Mouse (Mus musculus): ENCODE data around the gene Olfr654. TPM values are rescaled to one million over a fixed set of nuclear protein-coding genes. Genes with fewer than 3 reads are reported as not detected.

Gene Olfr654
- not detected in 2 replicates for polyA plus RNA-seq (2014; fragmentation: Nextera tagmentation; extraction: Ambion mirVana)

DNA sequence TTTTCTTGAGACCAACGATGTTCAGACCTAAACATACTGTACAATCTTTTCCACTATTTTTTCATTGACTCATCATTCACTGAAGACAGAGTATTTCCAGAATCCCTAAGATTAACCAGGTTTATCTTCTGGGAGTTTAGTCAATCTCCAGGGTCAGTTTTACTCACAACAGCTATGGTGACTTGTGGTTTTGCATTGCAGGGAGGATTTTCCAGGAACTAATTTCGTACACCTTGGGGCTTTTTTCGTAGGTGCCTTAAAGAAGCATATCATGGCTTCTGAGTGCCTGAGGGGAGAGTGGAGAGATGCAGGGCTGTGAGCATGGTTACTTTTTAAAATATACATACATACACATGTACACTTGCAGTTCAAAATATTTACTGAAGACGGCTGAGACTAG is at the start of gene Olfr654:
TSS of gene Olfr654 (plus strand) at position 301 of the 400 bp plus-strand sequence.
- Histone ChIP-seq H3K9me3 (replicated peaks; ENCODE audit: control insufficient read depth, low read length) (no peaks in the 10 kb centered on the region), H3K4me1 (ENCODE audit: control insufficient read depth, insufficient read depth, low read length) (no peaks in the 10 kb centered on the region), H3K36me3 (ENCODE audit: control insufficient read depth, insufficient read depth, low read length) (no peaks in the 10 kb centered on the region), H3K27ac (ENCODE audit: low read depth, low read length) (no peak within 1 kb of the TSS), H3K4me2 (ENCODE audit: low read length) (no peak within 1 kb of the TSS), H3K27me3 (replicated peaks; ENCODE audit: control insufficient read depth, insufficient read depth, low read length) (no peaks in the 10 kb centered on the region), H3K9ac (ENCODE audit: low read length) (no peak within 1 kb of the TSS), H3K4me3 (ENCODE audit: low read depth, low read length) (no peak within 1 kb of the TSS)
- DNase-seq (ENCODE audit: low spot score): no peak
- WGBS: 93% methylated on average over 4 of the region's 4 CpGs
- no peak for ATAC-seq

DNA sequence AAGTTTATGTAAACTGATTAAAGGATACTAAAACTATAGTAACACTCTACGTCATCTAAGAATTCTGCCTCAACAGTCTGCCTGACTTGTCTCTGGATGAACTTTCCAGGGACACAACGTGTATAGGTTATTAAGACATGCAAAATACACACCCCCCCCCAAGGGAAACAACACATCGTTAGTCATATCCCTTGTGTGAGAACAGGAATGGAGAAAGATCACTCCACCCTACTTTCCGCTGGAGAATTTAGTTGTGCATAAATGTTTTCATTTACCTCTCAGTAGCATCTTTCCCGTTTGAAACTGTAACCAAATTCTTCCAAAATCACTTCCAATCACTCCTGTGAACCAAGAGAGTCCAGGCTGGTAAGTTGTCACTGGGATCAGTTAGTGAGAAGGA is 37.0 kb upstream of the Olfr654 start, which contains the start of gene Olfr651:
TSS of gene Olfr651 (plus strand) at position 301 of the 400 bp plus-strand sequence.
- no peak within 1 kb of the TSS for H3K9ac ChIP-seq (ENCODE audit: low read length)
- DNase-seq (ENCODE audit: low spot score) (no peak), ATAC-seq (no peak)
- WGBS: 69% methylated on average over 5 of the region's 5 CpGs
- H3K36me3 ChIP-seq (ENCODE audit: control insufficient read depth, insufficient read depth, low read length): no peaks in the 10 kb centered on the region
- no peaks in the 10 kb centered on the region for H3K4me1 ChIP-seq (ENCODE audit: control insufficient read depth, insufficient read depth, low read length)
- H3K4me3 ChIP-seq (ENCODE audit: low read depth, low read length): no peak within 1 kb of the TSS
- H3K27ac ChIP-seq (ENCODE audit: low read depth, low read length): no peak within 1 kb of the TSS
- no peak within 1 kb of the TSS for H3K4me2 ChIP-seq (ENCODE audit: low read length)
- no peaks in the 10 kb centered on the region for H3K27me3 ChIP-seq (replicated peaks; ENCODE audit: control insufficient read depth, insufficient read depth, low read length)
- no peaks in the 10 kb centered on the region for H3K9me3 ChIP-seq (replicated peaks; ENCODE audit: control insufficient read depth, low read length)

DNA sequence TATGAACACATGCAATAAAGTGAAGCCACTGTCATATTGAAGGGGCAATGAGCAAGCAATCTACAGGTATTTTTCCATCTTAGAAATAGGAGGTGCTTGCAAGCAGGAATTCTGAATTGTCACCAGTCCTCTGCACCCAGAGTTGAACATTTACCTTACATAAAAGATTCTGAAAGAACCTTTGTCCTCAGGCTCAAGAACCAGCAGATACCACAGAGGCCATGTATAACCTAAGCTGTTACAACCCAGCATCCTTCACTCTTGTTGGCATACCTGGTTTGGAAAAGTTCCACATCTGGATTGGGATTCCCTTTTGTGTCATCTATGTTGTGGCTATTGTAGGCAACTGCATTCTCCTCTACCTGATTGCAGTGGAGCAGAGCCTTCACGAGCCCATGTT is 34.1 kb upstream of the Olfr654 start:
- H3K4me3 ChIP-seq (ENCODE audit: low read depth, low read length): no peak overlapping the region
- ATAC-seq (no peak), DNase-seq (ENCODE audit: low spot score) (no peak)
- no peak overlapping the region for H3K27ac ChIP-seq (ENCODE audit: low read depth, low read length)
- no peaks in the 10 kb centered on the region for H3K9me3 ChIP-seq (replicated peaks; ENCODE audit: control insufficient read depth, low read length)
- no peaks in the 10 kb centered on the region for H3K27me3 ChIP-seq (replicated peaks; ENCODE audit: control insufficient read depth, insufficient read depth, low read length)
- no peaks in the 10 kb centered on the region for H3K36me3 ChIP-seq (ENCODE audit: control insufficient read depth, insufficient read depth, low read length)
- no peaks in the 10 kb centered on the region for H3K4me1 ChIP-seq (ENCODE audit: control insufficient read depth, insufficient read depth, low read length)
- H3K4me2 ChIP-seq (ENCODE audit: low read length): no peak overlapping the region
- 80% methylated on average over 1 of the region's 1 CpGs for WGBS
- H3K9ac ChIP-seq (ENCODE audit: low read length): no peak overlapping the region

DNA sequence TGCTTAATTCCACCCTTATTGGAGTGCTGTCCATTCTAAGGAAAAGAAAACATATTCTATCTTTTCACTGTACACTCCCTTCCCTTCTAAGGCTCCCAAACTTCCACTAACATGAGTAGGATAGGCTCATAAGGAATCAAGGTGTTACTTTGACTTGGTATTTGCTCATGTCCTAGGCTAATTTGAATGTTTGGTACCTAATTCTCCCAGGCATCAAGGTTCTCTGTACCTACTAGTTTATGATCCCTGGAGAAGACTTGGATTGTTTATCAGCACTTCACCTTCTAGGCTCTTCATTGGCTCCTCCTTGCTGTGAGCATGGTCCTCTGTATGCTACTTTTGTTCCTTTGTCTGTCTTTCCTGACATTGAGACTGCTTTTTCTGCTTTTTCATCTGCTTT is 26.2 kb upstream of the Olfr654 start, which contains the start of gene Olfr652:
TSS of gene Olfr652 (plus strand) at position 301 of the 400 bp plus-strand sequence.
- Histone ChIP-seq H3K27ac (ENCODE audit: low read depth, low read length) (no peak within 1 kb of the TSS), H3K9ac (ENCODE audit: low read length) (no peak within 1 kb of the TSS), H3K4me3 (ENCODE audit: low read depth, low read length) (no peak within 1 kb of the TSS), H3K36me3 (ENCODE audit: control insufficient read depth, insufficient read depth, low read length) (no peaks in the 10 kb centered on the region), H3K27me3 (replicated peaks; ENCODE audit: control insufficient read depth, insufficient read depth, low read length) (no peaks in the 10 kb centered on the region), H3K4me1 (ENCODE audit: control insufficient read depth, insufficient read depth, low read length) (no peaks in the 10 kb centered on the region), H3K9me3 (replicated peaks; ENCODE audit: control insufficient read depth, low read length) (no peaks in the 10 kb centered on the region), H3K4me2 (ENCODE audit: low read length) (no peak within 1 kb of the TSS)
- ATAC-seq (no peak), DNase-seq (ENCODE audit: low spot score) (no peak)

DNA sequence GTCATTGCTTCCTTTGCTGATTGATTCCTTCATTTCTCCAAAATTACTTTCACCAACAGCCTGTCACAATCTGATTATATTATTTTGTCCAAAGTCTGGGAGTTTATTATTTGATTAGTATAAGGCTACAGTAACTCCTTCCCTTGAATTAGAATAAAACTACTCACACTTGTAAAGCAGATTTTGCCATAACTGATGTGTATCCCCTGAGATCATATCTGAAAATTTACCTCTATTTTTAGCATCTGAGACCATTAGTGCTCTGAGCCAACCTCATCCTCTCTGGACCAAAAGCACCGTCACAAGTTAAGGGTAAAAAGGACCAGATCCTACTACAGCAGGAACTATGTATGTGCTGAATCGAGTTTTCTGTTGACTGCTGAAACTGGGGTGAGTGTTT is 9.8 kb upstream of the Olfr654 start, which contains the start of gene Olfr653:
TSS of gene Olfr653 (plus strand) at position 301 of the 400 bp plus-strand sequence.
- Histone ChIP-seq H3K4me3 (ENCODE audit: low read depth, low read length) (no peak within 1 kb of the TSS), H3K9me3 (replicated peaks; ENCODE audit: control insufficient read depth, low read length) (no peaks in the 10 kb centered on the region), H3K4me1 (ENCODE audit: control insufficient read depth, insufficient read depth, low read length) (no peaks in the 10 kb centered on the region), H3K4me2 (ENCODE audit: low read length) (no peak within 1 kb of the TSS), H3K9ac (ENCODE audit: low read length) (no peak within 1 kb of the TSS), H3K36me3 (ENCODE audit: control insufficient read depth, insufficient read depth, low read length) (no peaks in the 10 kb centered on the region), H3K27me3 (replicated peaks; ENCODE audit: control insufficient read depth, insufficient read depth, low read length) (no peaks in the 10 kb centered on the region), H3K27ac (ENCODE audit: low read depth, low read length) (no peak within 1 kb of the TSS)
- DNase-seq (ENCODE audit: low spot score) (no peak), ATAC-seq (no peak)
- WGBS: 78% methylated on average over 2 of the region's 2 CpGs

DNA sequence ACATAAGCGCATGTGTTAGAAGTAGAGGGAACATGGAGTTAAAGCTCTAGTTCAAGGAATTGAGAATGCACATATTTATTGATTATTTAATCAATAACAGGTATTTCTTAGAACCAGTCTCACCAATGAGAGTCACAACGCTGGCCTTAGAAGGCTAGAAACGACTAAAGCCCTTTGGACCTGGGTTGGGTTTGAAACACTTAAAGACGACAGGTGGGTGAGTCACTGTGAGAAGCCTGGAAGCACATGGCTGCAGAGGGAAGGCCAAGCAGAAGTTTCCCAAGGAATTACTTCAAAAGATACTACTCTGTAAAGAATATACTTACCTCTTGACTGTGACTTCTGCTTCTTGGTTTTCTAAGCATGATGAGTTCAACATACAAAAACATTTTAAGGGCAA is 6.0 kb upstream of the Olfr654 start:
- no peak for DNase-seq (ENCODE audit: low spot score)
- WGBS: 94% methylated on average over 4 of the region's 4 CpGs
- no peak overlapping the region for H3K4me3 ChIP-seq (ENCODE audit: low read depth, low read length)
- H3K36me3 ChIP-seq (ENCODE audit: control insufficient read depth, insufficient read depth, low read length): no peaks in the 10 kb centered on the region
- ATAC-seq: no peak
- no peaks in the 10 kb centered on the region for H3K9me3 ChIP-seq (replicated peaks; ENCODE audit: control insufficient read depth, low read length)
- H3K27me3 ChIP-seq (replicated peaks; ENCODE audit: control insufficient read depth, insufficient read depth, low read length): no peaks in the 10 kb centered on the region
- no peak overlapping the region for H3K4me2 ChIP-seq (ENCODE audit: low read length)
- H3K9ac ChIP-seq (ENCODE audit: low read length): no peak overlapping the region
- H3K27ac ChIP-seq (ENCODE audit: low read depth, low read length): no peak overlapping the region
- H3K4me1 ChIP-seq (ENCODE audit: control insufficient read depth, insufficient read depth, low read length): no peaks in the 10 kb centered on the region

DNA sequence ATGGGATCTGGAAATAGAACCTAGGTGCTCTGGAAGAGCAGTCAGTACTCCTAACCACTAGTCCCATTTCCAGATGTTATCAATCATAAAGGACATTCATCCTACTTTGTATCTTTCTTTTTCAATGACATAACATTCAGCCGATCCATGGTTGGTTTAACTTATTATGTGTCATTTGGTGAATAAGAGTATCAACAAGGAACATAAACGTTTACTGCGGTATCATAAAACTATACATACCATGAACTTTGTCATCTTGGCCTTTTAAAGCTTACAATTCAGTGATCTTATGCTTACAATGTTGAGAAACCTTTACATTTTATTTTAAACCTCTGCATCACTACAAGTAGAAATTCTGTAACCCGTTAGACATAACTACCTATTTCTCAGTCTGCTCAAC is 5.4 kb upstream of the Olfr654 start:
- ATAC-seq: no peak

DNA sequence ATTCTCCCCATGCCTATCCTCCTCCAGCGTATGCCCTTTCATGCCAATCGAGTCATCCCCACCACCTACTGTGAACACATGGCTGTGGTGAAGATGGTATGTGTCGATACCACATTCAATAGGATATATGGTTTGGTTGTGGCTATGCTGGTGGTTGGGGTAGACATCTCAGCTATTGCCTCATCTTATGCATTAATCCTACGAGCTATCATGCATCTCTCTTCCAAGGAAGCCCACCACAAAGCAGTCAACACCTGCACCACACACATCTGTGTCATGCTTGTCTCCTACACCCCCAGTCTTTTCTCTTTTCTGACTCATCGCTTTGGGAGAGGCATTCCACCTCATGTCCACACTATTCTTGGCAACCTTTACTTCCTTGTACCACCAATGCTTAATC is 1.4 kb downstream of the Olfr654 start:
- Histone ChIP-seq H3K27ac (ENCODE audit: low read depth, low read length) (no peak overlapping the region), H3K4me2 (ENCODE audit: low read length) (no peak overlapping the region), H3K27me3 (replicated peaks; ENCODE audit: control insufficient read depth, insufficient read depth, low read length) (no peaks in the 10 kb centered on the region), H3K36me3 (ENCODE audit: control insufficient read depth, insufficient read depth, low read length) (no peaks in the 10 kb centered on the region), H3K9me3 (replicated peaks; ENCODE audit: control insufficient read depth, low read length) (no peaks in the 10 kb centered on the region), H3K4me3 (ENCODE audit: low read depth, low read length) (no peak overlapping the region), H3K9ac (ENCODE audit: low read length) (no peak overlapping the region), H3K4me1 (ENCODE audit: control insufficient read depth, insufficient read depth, low read length) (no peaks in the 10 kb centered on the region)
- 84% methylated on average over 5 of the region's 5 CpGs for WGBS
- DNase-seq (ENCODE audit: low spot score) (no peak), ATAC-seq (no peak)

More for the DNA sequence above, 5.4 kb upstream of the Olfr654 start:
- H3K27ac ChIP-seq (ENCODE audit: low read depth, low read length): no peak overlapping the region
- no peaks in the 10 kb centered on the region for H3K9me3 ChIP-seq (replicated peaks; ENCODE audit: control insufficient read depth, low read length)
- no peak for DNase-seq (ENCODE audit: low spot score)
- no peak overlapping the region for H3K4me2 ChIP-seq (ENCODE audit: low read length)
- H3K36me3 ChIP-seq (ENCODE audit: control insufficient read depth, insufficient read depth, low read length): no peaks in the 10 kb centered on the region
- H3K27me3 ChIP-seq (replicated peaks; ENCODE audit: control insufficient read depth, insufficient read depth, low read length): no peaks in the 10 kb centered on the region
- no peak overlapping the region for H3K9ac ChIP-seq (ENCODE audit: low read length)
- H3K4me3 ChIP-seq (ENCODE audit: low read depth, low read length): no peak overlapping the region
- 91% methylated on average over 4 of the region's 4 CpGs for WGBS
- H3K4me1 ChIP-seq (ENCODE audit: control insufficient read depth, insufficient read depth, low read length): no peaks in the 10 kb centered on the region

DNA sequence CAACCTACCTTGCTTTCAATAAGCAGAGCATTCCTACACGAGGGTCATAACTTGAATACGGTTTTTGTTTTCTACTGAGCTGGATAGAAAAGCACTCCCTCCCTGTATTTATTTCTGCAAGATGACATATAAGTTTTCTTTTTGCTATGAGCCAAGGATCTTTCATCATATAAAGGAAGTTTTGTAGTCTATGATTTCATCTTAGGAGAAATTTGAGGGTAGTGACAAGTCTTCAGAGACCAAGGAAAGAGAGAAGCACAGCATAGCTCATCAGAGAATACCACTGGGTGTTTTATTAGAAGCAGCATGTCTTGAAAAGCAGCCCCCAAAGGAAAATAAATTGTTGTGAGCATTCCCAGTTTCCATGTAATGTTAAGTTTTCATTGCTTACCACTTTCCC is 14.9 kb downstream of the Olfr654 start, which contains the start of gene Olfr655:
TSS of gene Olfr655 (minus strand) at position 101 of the 400 bp plus-strand sequence.
- no peak for DNase-seq (ENCODE audit: low spot score)
- Histone ChIP-seq H3K9me3 (replicated peaks; ENCODE audit: control insufficient read depth, low read length) (no peaks in the 10 kb centered on the region), H3K4me3 (ENCODE audit: low read depth, low read length) (no peak within 1 kb of the TSS), H3K4me1 (ENCODE audit: control insufficient read depth, insufficient read depth, low read length) (no peaks in the 10 kb centered on the region), H3K27ac (ENCODE audit: low read depth, low read length) (no peak within 1 kb of the TSS), H3K36me3 (ENCODE audit: control insufficient read depth, insufficient read depth, low read length) (no peaks in the 10 kb centered on the region), H3K27me3 (replicated peaks; ENCODE audit: control insufficient read depth, insufficient read depth, low read length) (no peaks in the 10 kb centered on the region), H3K4me2 (ENCODE audit: low read length) (no peak within 1 kb of the TSS), H3K9ac (ENCODE audit: low read length) (no peak within 1 kb of the TSS)
- no peak for ATAC-seq
- WGBS: 80% methylated on average over 2 of the region's 2 CpGs

Measured in forebrain, embryonic 14.5 days (tissue).